Mouse (Mus musculus): ENCODE results near the gene Il4ra.

DNA sequence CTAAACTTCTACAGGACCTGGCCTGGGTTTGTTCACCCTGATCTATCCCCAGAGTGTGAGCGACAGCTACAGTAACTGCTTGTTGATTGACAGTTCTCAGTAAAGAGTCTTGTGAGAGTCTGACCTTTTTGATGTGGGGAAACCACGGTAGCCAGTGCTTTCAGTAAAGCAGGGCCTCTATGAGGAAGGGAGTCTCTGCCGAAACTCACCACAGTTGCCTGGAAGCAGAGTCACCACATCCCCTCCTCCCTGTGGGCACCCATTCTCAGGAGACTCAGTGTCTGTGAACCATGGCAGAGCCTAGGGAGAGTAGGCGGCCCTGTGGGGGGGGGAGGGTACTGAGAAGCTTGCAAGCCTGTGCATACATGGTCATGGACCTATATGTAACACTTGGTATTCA lies 36.8 kb downstream of the Il4ra start:
- TF ChIP-seq E2F4 (IDR thresholded peaks at IDR 0.05; ENCODE audit: insufficient replicate concordance, low read depth, low read length) (no peak), CTCF (conservative IDR thresholded peaks at IDR 0.05 in 1 of 2, IDR thresholded peaks at IDR 0.05 in 1 of 2; ENCODE audit: low read depth in 2 of 2, low read length in 2 of 2) (no peak), POLR2A (IDR thresholded peaks at IDR 0.05; ENCODE audit: low read depth, low read length) (no peak), HCFC1 (IDR thresholded peaks at IDR 0.05; ENCODE audit: low read depth, low read length) (no peak), ZKSCAN1 (IDR thresholded peaks at IDR 0.05; ENCODE audit: borderline replicate concordance, low read depth, low read length) (no peak), USF1 (IDR thresholded peaks at IDR 0.05; ENCODE audit: low read depth, low read length) (no peak), MXI1 (IDR thresholded peaks at IDR 0.05; ENCODE audit: low read depth, low read length) (no peak; the same call in 1 of the 2 replicates)
